Mouse (Mus musculus) adrenal gland, postnatal 14 days (tissue): ENCODE data around the gene Gpr84. TPM values are rescaled to one million over a fixed set of nuclear protein-coding genes. Genes with fewer than 3 reads are reported as not detected.

ENCODE experiments used
- DNase-seq: peaks from one replicate; pipeline ENCODE4 v3.0.0; 2021; ENCODE audit warnings: mixed read lengths
- total RNA-seq: library from RNA; stranded (reverse); gene quantifications from 2 replicates; pipeline ENCODE4 v1.2.3, GENCODE M21; 2021

Gpr84 gene
- total RNA-seq, 1 experiment from 2014 or later: not detected

DNA sequence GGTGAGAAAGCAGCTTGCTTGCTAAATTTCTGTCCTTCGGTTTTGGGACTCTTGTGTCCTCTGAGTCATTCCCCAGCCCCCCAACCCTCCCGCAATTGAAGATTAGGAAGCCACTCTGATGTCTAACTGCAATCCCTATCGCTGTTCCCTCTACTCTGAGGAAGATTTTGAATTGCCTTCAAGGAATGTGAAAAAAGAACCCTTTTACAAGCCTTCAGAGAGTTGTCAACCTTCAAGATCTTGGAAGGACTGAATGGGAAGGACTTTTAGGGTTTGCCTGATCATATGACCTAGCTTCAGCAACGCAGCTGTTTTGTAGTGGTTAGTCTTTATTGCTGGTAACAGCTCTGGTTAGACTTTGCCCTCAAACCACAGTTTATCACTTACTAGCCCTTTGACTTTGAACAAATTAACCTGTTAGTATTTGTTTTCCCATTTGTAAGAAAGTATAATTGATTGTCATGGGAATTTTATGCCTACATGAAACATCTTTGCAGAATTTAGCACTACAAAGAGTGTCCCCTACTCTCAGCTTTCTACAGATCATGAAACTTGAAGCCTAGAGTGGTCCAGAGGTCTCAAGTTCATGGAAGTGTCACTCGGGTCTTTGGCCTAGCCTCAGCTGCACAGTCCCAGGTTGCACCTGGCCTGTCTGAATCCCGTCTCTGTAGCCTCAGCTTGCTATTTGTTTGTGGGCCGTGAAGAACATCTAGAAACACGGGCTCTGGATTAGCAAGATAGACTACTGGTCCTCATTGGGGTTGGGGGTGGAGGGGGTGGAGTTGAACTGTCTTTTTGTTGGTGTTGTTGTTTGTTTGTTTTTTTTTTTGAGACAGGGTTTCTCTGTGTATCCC lies 4.4 kb downstream of the Gpr84 start:
- peak; percentile 58 for DNase-seq

DNA sequence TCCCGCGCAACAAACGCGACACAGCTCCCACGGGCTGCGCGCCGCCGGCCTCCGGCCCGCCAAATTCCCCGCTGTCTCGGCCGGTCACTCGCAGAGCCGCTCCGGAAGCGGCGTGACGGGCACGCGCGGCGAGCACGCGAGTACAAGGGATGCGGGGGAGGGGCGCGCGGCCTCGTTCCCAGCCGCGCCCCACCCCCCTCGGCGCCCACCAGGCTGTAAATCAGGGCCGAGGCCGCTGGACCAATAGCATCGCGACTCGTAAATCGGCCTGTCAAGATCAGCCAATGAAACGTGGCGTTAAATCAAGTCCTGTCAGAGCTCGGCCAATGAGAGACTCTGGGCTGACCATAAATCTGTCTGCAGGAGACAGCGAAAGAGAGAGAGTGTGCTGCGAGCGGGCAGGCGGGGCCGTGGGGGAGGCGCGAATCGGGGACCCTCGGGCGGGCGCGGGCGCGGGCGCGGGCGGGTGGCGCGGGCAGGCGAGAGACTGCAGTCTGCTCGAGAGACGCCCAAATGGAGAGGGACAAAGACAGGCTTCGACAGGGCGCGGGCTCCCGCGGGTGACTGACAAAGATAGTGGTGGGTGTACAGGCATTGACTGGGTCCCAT lies 5.2 kb downstream of the Gpr84 start:
- DNase-seq: peak; percentile 96

GRCm38 (mm10) chr15:103304616-103304969 lies 5.8 kb downstream of the Gpr84 start:
- DNase-seq: no peak

DNA sequence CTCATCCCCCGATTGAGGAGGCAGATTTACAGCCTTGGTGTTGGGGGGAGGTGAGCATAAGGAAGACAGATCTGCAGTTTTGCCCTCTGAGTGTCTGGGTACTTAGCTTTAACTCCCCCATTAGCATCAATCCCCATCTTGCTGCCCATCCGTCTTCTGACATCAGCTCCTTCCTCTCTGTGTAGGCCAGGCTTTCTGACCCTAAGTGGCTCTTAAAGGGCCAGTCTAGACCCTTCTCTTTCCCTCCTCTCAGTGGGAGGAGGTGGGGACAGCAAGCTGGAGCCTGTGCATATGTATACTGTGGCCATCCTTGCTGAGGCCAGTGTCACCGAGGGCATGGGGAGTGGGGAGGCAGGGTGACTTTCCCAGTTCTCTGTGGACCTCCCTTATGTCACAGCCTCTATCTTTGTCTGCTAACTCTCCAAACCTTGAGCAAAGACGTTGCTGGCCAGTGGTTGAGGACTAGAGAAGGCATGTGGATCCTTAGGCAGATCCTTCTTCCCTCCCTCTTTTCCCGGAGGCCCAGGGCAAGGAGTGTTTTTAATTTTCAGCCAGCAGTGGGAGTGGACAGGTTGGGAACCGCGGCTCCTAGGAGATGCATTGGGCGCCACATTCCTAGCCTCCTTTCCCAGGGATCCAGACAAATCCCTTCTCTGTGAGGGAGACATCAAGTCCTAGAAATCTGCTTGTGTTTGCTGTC lies 6.3 kb downstream of the Gpr84 start:
- no peak for DNase-seq

GRCm38 (mm10) chr15:103302341-103303021 lies 7.9 kb downstream of the Gpr84 start:
- DNase-seq: no peak

DNA sequence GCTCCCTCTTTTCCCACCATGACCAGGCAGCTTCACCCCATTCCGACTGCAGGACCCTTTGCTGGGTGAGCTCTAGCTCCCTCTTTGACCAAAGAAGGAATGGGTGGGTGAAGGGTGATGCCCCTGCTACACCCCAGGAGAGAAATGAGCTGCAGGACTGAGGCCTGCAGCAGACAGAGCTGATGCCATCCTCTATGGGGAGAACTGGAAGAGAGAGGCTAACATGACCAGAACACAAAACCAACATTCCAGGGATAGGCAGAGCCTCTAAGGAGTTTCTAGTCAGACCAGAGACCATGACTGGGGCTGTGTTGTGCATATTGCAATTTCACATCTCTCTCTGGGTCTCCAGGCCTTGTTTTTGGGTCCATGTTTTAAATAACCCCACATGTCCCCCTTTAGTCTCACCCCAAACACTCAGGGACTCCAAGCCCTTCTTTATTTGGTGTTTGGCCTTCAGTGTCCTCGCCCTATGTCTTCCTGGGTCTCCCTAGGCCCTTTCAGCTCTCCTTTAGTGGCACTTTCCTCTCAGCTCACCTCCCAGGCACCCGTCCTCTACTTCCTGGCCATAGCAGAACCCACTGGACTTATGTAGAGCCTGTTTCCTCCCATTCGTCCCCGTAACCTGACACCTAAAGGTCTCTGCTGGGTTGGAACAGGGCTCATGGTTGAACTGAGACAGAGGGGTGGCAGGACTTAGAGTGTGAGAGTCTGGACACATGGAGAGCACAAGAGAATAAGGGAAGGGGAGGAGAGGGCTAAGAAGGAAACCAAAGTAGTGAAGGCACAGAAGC lies 8.7 kb downstream of the Gpr84 start:
- no peak for DNase-seq

DNA sequence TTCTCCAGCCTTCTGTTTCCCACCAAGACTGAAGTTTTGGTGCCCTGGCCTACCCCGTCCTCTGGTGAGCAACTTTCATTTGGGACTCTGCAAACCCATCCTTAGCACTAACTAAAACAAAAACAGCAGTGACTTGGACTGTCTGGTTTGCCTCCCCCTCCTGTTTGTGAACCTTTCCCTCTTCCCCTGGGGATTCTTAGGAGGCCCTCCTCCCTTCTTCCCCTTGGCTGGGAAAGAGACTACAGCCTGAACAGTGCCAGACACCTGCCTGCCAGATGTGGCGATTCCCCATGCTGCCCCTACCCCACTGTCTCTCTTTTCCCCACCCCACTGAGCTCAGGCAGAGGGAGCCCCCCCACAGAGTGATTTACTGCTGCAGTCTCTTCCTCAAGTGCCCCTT lies 9.4 kb downstream of the Gpr84 start:
- no peak for DNase-seq

DNA sequence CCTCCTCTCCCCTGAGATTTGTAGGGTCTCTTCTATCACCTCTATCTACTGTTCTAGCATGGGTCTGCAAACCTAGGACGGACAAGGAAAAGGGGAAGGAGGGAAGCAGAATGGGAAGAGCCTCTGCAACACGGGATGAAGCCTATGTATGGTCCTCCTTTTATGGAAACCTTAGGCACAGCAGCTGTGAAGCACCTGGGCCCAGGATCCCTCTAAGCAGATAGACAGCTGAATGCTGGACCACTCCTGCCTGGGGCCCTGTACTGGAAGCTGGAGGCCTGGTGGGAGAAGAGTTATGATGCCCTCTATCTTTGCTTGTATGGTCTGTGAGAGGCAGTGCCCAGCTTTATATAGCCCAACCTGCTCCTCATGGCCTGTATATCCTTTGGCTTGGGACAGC lies 9.9 kb downstream of the Gpr84 start:
- DNase-seq: no peak

- no peak for DNase-seq
Observed at GRCm38 (mm10) chr15:103300067-103300471, 10.3 kb downstream of the Gpr84 start.

GRCm38 (mm10) chr15:103299644-103300043 lies 10.8 kb downstream of the Gpr84 start:
- no peak for DNase-seq

GRCm38 (mm10) chr15:103298861-103299616 lies 11.4 kb downstream of the Gpr84 start:
- DNase-seq: no peak

GRCm38 (mm10) chr15:103298026-103298425 lies 12.4 kb downstream of the Gpr84 start:
- DNase-seq: no peak

DNA sequence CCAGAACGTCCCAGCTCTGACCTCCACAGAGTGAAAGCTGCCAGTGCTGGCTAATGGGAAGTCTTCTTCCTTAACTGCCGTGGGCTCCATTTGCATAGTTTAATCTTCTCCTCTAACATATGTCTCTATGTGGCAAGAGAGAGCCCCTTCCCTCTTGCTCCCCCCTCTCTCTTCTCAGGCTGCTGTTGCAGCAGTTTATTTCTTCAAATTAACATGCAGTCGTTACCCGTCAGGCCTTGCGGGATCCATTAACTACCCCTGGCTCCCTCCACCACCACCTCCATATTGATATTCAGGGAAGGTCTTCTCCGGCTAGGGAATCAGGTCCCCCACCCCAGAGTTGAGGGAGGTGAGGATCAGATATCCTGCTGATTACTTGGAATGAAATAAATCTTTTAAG lies 13.1 kb downstream of the Gpr84 start:
- no peak for DNase-seq

GRCm38 (mm10) chr15:103295851-103296250 lies 14.6 kb downstream of the Gpr84 start:
- DNase-seq: no peak

GRCm38 (mm10) chr15:103294649-103295048 lies 15.8 kb downstream of the Gpr84 start:
- DNase-seq: no peak

DNA sequence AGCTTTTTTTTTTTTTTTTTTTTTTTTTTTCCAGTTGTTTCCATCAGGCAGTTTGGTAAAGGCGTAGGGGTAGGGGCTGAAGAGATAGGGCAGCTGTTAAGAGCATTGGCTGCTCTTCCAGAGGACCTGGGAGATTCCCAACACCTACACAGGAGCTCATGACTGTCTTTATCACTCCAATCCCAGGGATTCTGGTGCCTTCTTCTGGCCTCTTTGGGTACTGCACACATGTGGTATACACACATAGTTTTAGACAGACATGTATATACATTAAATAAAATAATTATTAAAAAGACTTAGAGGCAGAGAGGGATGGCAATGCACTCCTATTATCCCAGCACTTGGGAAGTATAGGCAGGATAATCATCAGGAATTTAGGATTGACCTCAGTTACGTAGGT lies 17.0 kb downstream of the Gpr84 start:
- DNase-seq: no peak

DNA sequence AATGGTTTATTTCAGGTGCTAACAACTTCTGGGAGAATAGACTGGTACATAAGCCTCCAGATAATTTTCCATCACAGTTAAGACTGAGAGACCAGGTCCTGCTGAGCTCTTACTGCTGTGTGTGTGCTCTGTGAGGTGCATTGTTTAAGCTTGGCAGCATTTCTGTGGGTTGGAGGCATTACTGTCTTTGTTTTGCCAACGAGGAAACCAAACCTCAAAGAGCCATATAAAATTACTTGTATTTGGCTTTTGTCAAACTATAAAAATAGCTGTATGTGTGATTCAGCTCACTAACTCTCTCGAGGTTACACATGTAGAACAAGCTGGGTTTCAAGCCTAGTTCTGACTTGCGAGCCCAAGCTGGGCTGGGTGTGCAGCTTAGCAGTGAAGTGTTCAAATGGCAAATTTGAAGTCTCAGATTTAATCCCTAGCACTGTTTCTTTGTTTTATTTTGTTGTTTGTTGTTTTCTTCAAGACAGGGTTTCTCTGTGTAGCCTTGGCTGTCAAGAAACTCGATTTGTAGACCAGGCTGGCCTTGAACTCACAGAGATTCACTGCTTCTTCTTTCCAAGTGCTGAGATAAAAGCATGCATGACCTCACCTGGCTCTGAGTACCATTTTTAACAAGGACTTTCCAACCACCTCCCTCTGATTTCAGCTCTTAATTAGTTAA lies 17.6 kb downstream of the Gpr84 start:
- no peak for DNase-seq

DNA sequence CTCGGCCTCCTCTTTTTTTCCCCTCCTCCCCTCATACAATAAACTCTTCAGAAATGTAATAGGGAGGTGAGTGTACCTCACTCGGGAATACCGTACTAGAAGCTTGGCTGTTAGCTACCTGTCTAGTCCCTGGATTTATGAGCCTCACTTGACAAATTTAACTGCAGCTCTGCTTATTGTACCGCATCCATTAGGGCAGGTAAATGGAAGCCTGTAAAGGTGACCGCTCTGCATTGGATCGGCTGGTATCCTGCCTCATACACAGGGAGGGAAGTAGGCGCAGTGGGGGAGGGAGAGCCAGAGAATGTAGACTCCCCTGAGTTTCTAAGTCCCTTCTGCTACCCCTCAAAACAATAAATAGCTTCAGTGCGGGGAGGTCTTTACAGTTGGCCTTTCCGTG lies 19.6 kb downstream of the Gpr84 start:
- no peak for DNase-seq

DNA sequence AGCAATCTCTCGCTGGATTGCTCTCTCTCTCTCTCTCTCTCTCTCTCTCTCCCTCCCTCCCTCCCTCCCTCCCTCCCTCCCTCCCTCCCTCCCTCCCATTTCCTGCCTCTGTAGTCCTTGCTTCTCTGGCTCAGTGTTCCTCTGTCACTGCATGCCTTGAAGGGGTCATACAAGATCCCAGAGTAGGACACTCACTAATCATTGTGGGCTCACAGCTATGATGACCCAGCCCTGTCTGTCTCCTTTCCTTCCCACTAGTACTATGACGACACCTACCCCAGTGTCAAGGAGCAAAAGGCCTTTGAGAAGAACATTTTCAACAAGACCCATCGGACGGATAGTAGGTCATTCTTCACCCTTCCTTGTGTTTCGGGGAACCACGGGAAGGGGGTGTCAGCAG lies 20.0 kb downstream of the Gpr84 start:
- no peak for DNase-seq

DNA sequence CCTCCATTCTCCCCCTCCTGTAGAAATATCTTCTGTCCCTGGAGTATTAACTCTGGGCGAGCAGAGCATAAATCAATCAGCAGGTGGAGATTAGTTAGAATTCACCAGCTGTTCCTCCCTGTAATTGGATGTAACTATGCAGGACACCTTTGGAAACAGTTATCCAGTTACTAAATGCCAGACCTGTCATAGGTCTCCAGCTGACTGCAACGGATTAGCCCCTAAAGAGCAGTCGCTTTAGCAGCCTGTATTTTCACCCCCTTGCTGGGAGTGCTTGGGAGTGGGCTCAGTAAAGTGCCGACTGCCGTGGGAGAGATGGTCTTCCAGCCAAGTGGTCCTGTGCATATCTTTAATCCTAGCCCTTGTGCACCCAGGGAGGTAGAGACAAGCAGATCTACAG lies 20.8 kb downstream of the Gpr84 start:
- no peak for DNase-seq
